22 mouse cellular contexts compared by ENCODE assay signal in the genomic region with DNA sequence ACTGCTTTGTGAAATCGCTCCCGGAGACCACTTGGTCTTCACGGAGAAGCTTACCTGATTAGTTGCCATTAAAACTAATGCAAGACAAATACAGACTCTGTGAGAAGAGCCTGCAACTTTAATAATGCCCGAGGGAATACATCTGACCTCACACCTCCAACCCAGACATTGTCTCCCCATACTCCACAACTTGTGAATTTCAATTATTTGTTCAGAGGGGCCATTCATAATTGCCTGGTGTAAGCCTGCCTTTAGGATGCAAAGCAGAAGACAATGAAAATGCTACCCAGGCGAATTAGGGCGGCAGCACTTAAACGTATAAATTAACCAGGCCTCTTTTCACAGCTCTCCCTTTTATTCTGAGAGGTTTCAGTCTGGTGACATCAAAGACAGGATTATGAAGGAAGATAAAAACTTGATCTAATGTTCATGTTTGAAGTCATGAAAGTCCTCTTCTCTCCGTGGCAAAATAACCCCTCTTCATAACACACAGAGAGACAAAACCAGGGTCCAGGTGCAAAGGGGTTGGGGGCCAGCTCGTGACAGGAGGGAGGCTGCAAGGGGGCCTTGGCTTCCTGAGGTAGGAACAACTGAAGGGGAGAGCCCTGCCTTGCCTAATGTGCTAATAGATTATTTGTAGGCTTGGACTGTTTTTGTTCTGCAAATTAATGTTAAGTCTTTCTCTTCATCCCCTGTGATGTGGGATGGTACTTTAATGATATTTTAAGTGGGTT. TPM values are rescaled to one million over a fixed set of nuclear protein-coding genes. Genes with fewer than 3 reads are reported as not detected.
A peak's percentile ranks its signal among the peaks of the same experiment; 100 is the strongest.
DNase-seq lines count a peak whose midpoint lies in the region; ATAC-seq lines count a peak whose summit lies in the region.
"Had no signal": no experiment of that assay in that cellular context is flagged by ENCODE, and none has a peak within 500 bp of the region (broad histone marks: within the 10 kb centered on the region; RNA-seq: fewer than 3 reads in every experiment).

No protein-coding gene starts in this region.

- ATAC-seq in midbrain, embryonic 11.5 days (ENCODE audit: low FRiP score): peak; percentile 57
- ATAC-seq in forebrain, embryonic 13.5 days: peak; percentile 51; the same call in 1 of the 2 replicates
- ATAC-seq in hindbrain, embryonic 13.5 days (ENCODE audit: low FRiP score): no peak
- ATAC-seq: intestine, embryonic 15.5 days had no signal

- H3K9ac ChIP-seq in midbrain, embryonic 11.5 days (ENCODE audit: low read length): no peak overlapping the region
- H3K9ac ChIP-seq in forebrain, embryonic 13.5 days: no peak overlapping the region
- H3K9ac ChIP-seq in hindbrain, embryonic 13.5 days: no peak overlapping the region
- H3K9ac ChIP-seq: embryonic facial prominence, embryonic 12.5 days; hindbrain, embryonic 14.5 days; intestine, embryonic 15.5 days had no signal

- no peak overlapping the region for H3K4me3 ChIP-seq in midbrain, embryonic 11.5 days (ENCODE audit: low read depth, low read length)
- no peak overlapping the region for H3K4me3 ChIP-seq in midbrain, embryonic 10.5 days
- no peak overlapping the region for H3K4me3 ChIP-seq in forebrain, embryonic 13.5 days
- no peak overlapping the region for H3K4me3 ChIP-seq in hindbrain, embryonic 13.5 days
- H3K4me3 ChIP-seq: embryonic facial prominence, embryonic 12.5 days; heart, embryonic 10.5 days; intestine, embryonic 15.5 days had no signal

- 7% methylated on average over 9 of the region's 9 CpGs for WGBS in midbrain, embryonic 11.5 days
- 12% methylated on average over 9 of the region's 9 CpGs for WGBS in midbrain, embryonic 10.5 days
- WGBS in forebrain, embryonic 13.5 days: 2% methylated on average over 9 of the region's 9 CpGs
- 25% methylated on average over 9 of the region's 9 CpGs for WGBS in hindbrain, embryonic 13.5 days

- H3K27ac ChIP-seq in midbrain, embryonic 11.5 days (ENCODE audit: low read depth, low read length): no peak overlapping the region
- H3K27ac ChIP-seq in midbrain, embryonic 10.5 days (replicated peaks): no peak overlapping the region
- H3K27ac ChIP-seq in forebrain, embryonic 13.5 days: no peak overlapping the region
- no peak overlapping the region for H3K27ac ChIP-seq in hindbrain, embryonic 13.5 days
- H3K27ac ChIP-seq: embryonic facial prominence, embryonic 12.5 days; heart, embryonic 10.5 days; hindbrain, embryonic 14.5 days; intestine, embryonic 15.5 days had no signal

- no peaks in the 10 kb centered on the region for H3K9me3 ChIP-seq in midbrain, embryonic 11.5 days (ENCODE audit: control insufficient read depth, low read length)
- no peaks in the 10 kb centered on the region for H3K9me3 ChIP-seq in midbrain, embryonic 10.5 days (replicated peaks)
- no peaks in the 10 kb centered on the region for H3K9me3 ChIP-seq in forebrain, embryonic 13.5 days (replicated peaks)
- no peaks in the 10 kb centered on the region for H3K9me3 ChIP-seq in hindbrain, embryonic 13.5 days
- H3K9me3 ChIP-seq: heart, embryonic 10.5 days; intestine, embryonic 15.5 days had no signal

- no peaks in the 10 kb centered on the region; the same call in 1 of the 2 replicates for H3K4me1 ChIP-seq in midbrain, embryonic 11.5 days (ENCODE audit: control insufficient read depth, insufficient read depth, low read length)
- peaks cover 18% of the 10 kb centered on the region for H3K4me1 ChIP-seq in midbrain, embryonic 10.5 days
- H3K4me1 ChIP-seq in forebrain, embryonic 13.5 days: peaks cover 14% of the 10 kb centered on the region
- 0 out of 2 replicates have a peak, but pooled peaks cover 5% of the 10 kb centered on the region for H3K4me1 ChIP-seq in hindbrain, embryonic 13.5 days (replicated peaks)
- H3K4me1 ChIP-seq: embryonic facial prominence, embryonic 12.5 days; heart, embryonic 10.5 days; intestine, embryonic 15.5 days had no signal

- DNase-seq in midbrain, embryonic 11.5 days (ENCODE audit: low spot score, missing footprints): peak; percentile 86
- no peak for DNase-seq in midbrain, embryonic 10.5 days (ENCODE audit: low spot score)
- peak; percentile 10 for DNase-seq in retina, postnatal 1 day
- DNase-seq in retina, embryonic 14.5 days (ENCODE audit: low spot score): no peak
- DNase-seq in cerebellum, postnatal 10 days: no peak
- DNase-seq: adrenal gland, adult 8-10 months; adrenal gland, postnatal 36 days; cerebellum, adult 11 months; cerebellum, adult 8-10 months; cerebellum, postnatal 25 days; gastrocnemius, postnatal 36 days; heart, adult 11 months; heart, postnatal 10 days; kidney, adult 18-20 months had no signal

- no peaks in the 10 kb centered on the region for H3K27me3 ChIP-seq in midbrain, embryonic 11.5 days (ENCODE audit: control insufficient read depth, insufficient read depth, low read length)
- H3K27me3 ChIP-seq in midbrain, embryonic 10.5 days (ENCODE audit: low read depth, poor library complexity, severe bottlenecking): no peaks in the 10 kb centered on the region
- H3K27me3 ChIP-seq in forebrain, embryonic 13.5 days: no peaks in the 10 kb centered on the region
- H3K27me3 ChIP-seq in hindbrain, embryonic 13.5 days: no peaks in the 10 kb centered on the region
- H3K27me3 ChIP-seq: embryonic facial prominence, embryonic 12.5 days; intestine, embryonic 15.5 days had no signal

- no peaks in the 10 kb centered on the region for H3K36me3 ChIP-seq in midbrain, embryonic 11.5 days (ENCODE audit: control insufficient read depth, insufficient read depth, low read length)
- no peaks in the 10 kb centered on the region for H3K36me3 ChIP-seq in midbrain, embryonic 10.5 days
- H3K36me3 ChIP-seq in forebrain, embryonic 13.5 days (ENCODE audit: poor library complexity, severe bottlenecking): no peaks in the 10 kb centered on the region
- no peaks in the 10 kb centered on the region for H3K36me3 ChIP-seq in hindbrain, embryonic 13.5 days
- H3K36me3 ChIP-seq: embryonic facial prominence, embryonic 12.5 days; heart, embryonic 10.5 days; intestine, embryonic 15.5 days had no signal

- H3K4me2 ChIP-seq in midbrain, embryonic 11.5 days: no peak overlapping the region
- H3K4me2 ChIP-seq in forebrain, embryonic 13.5 days: peak overlapping the region; percentile 21
- no peak overlapping the region for H3K4me2 ChIP-seq in hindbrain, embryonic 13.5 days
- H3K4me2 ChIP-seq: embryonic facial prominence, embryonic 12.5 days; hindbrain, embryonic 14.5 days; intestine, embryonic 15.5 days had no signal

RNA-seq across cellular contexts. Expression of a gene that starts 31.9 kb away (rescaled TPM):
- polyA plus RNA-seq in midbrain, embryonic 11.5 days (2014; fragmentation: Nextera tagmentation; extraction: Ambion mirVana): 0.20 and 0.46 TPM in 2 replicates
- 1.4 and 2.0 TPM in 2 replicates for polyA plus RNA-seq in midbrain, embryonic 10.5 days (2016; fragmentation: Nextera tagmentation; extraction: Ambion mirVana)
- 0.14 and 0.39 TPM in 2 replicates for polyA plus RNA-seq in forebrain, embryonic 13.5 days (2015; fragmentation: Nextera tagmentation; extraction: Ambion mirVana)
- polyA plus RNA-seq in hindbrain, embryonic 13.5 days (2015; fragmentation: Nextera tagmentation; extraction: Ambion mirVana): 2.1 and 2.2 TPM in 2 replicates
- polyA plus RNA-seq: cortical plate, adult 2 months; heart, embryonic 10.5 days; heart, embryonic 14.5 days; intestine, embryonic 15.5 days had no signal

Comparison
In these comparisons a context has a peak if more than half of its experiments do, and no peak if none do; other contexts are left out.
1. DNase-seq: peak in midbrain, embryonic 11.5 days (single experiment) and retina, postnatal 1 day (single experiment); none in midbrain, embryonic 10.5 days (single experiment), retina, embryonic 14.5 days (single experiment) and cerebellum, postnatal 10 days (0 of 2).